Mouse (Mus musculus) liver, embryonic 12.5 days (tissue): Measurements from ENCODE around the gene Gm28551. TPM values are rescaled to one million over a fixed set of nuclear protein-coding genes. Genes with fewer than 3 reads are reported as not detected.
A peak's percentile ranks its signal among the peaks of the same experiment; 100 is the strongest.

Experiments
- ATAC-seq: fragments of 200-750 bp; cut with Nextera tagmentation; 2 replicates; pipeline ENCODE4 v1.8.0; 2017; ENCODE audit warnings: moderate number of reproducible peaks, mild to moderate bottlenecking, moderate library complexity
- H3K27ac ChIP-seq: fragments of 300-500 bp; sonication (generic); 2 replicates; pipeline ENCODE4 v1.5.1; 2016; ENCODE audit warnings: mild to moderate bottlenecking
- H3K27me3 ChIP-seq: fragments of 300-500 bp; sonication (generic); replicated peaks from 2 replicates; pipeline ENCODE4 v1.6.1; 2016; ENCODE audit warnings: mild to moderate bottlenecking, moderate library complexity
- H3K36me3 ChIP-seq: fragments of 300-500 bp; sonication (generic); 2 replicates; pipeline ENCODE4 v1.6.1; 2016; ENCODE audit warnings: mild to moderate bottlenecking, moderate library complexity
- H3K4me1 ChIP-seq: fragments of 300-500 bp; sonication (generic); 2 replicates; pipeline ENCODE4 v1.6.1; 2016
- H3K4me2 ChIP-seq: fragments of 300-500 bp; sonication (generic); 2 replicates; pipeline ENCODE4 v1.6.1; 2016; ENCODE audit warnings: mild to moderate bottlenecking, moderate library complexity
- H3K4me3 ChIP-seq: fragments of 300-500 bp; sonication (generic); 2 replicates; pipeline ENCODE4 v1.5.1; 2016; ENCODE audit warnings: mild to moderate bottlenecking, moderate library complexity
- H3K9ac ChIP-seq: fragments of 300-500 bp; sonication (generic); 2 replicates; pipeline ENCODE4 v1.6.1; 2016; ENCODE audit warnings: mild to moderate bottlenecking, moderate library complexity
- H3K9me3 ChIP-seq: fragments of 300-500 bp; sonication (generic); replicated peaks from 2 replicates; pipeline ENCODE4 v1.6.1; 2016; ENCODE audit warnings: mild to moderate bottlenecking, moderate library complexity
- WGBS: fragments of 180-500 bp; shearing (Covaris S2); methylation state at CpG from one replicate; pipeline ENCODE4 v1.1.7; 2016; ENCODE audit not compliant: insufficient replicate concordance; 5-methylcytosine and 5-hydroxymethylcytosine counted together
- polyA plus RNA-seq: library from polyadenylated mRNA; unstranded; fragments of >200 nt; fragmentation: Nextera tagmentation; extraction: Ambion mirVana; gene quantifications from 2 replicates; pipeline ENCODE4 v1.2.1, GENCODE M21; 2016

Gm28551 gene
- polyA plus RNA-seq, 1 experiment from 2014 or later: 0.33 TPM

DNA sequence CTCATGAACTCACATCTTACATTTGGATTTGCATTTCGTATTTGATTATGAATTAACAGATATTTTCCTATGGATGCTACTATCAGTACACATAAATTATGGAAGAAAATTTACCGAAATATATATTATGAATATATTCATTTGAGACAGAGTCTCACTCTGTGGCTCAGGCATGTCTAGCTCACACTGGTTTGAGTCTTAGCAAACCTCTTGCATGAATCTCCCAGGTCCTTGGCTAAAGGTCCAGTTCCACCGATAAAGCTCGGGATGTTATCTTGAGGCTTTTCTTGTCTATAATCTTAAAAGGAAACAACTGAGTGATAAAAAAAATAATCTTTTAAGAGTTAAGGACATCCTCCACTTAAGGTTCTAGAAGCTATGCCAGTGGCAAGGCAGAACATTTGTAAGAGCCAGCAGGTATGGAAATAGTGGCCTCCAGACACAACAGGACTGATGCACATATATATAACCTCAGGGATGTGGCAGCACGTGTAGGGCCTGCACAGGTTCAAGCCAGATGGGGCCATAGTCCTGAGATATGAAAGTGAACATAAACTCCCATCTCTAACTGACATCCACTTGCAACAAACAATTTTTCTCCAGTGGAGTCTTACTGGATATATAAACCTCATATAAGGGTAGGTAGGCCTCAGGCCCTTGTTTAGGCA is 27.5 kb downstream of the Gm28551 start:
- peaks cover 18% of the 10 kb centered on the region for H3K4me1 ChIP-seq
- 83% methylated on average over 5 of the region's 5 CpGs for WGBS
- no peak for ATAC-seq

DNA sequence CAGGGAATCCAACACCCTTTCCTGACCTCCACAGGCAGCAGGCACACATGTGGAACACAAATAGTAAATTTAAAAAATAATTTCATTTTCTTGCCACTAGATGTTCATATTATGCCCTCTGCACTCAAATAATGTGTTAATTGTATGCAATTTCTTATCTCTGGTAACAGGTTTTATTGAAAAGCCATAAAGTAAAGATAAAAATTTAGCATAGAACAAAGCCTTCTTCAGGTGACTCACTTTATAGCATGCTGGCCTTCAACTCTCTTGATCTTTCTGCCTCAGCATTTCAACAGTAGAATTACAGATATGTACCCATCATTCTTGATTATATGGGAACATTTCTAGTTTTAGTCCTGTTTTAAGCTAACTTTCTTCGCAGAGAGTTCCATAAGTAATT is 28.2 kb downstream of the Gm28551 start:
- WGBS: 91% methylated on average over 1 of the region's 1 CpGs

More for the DNA sequence above, 27.5 kb downstream of the Gm28551 start:
- Histone ChIP-seq H3K36me3 (peaks cover 33% of the 10 kb centered on the region), H3K9me3 (no peaks in the 10 kb centered on the region), H3K4me2 (no peak overlapping the region), H3K27ac (no peak overlapping the region), H3K27me3 (no peaks in the 10 kb centered on the region), H3K4me3 (no peak overlapping the region), H3K9ac (no peak overlapping the region)

DNA sequence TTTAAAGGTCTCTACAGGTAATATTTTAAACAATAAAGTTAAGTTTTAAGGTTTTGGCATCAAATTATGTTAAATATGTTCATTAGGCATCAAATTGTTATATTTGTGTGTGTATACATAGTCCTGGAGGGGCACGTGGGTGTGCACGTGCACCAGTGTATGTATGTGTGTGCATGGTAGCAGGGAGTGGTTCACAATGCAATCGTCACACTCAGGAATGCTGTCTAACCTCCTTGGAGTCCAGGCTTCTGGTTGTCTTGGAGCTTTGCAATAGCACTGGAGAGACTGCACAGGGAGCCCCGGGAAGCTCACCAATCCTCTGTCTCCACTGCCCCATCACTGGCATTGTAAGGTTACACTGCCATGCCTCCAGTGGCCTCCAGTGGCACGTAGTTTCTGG is 29.2 kb downstream of the Gm28551 start:
- H3K27me3 ChIP-seq: no peaks in the 10 kb centered on the region
- no peak overlapping the region for H3K4me3 ChIP-seq
- WGBS: 85% methylated on average over 5 of the region's 5 CpGs
- no peak for ATAC-seq
- H3K4me1 ChIP-seq: peaks cover 18% of the 10 kb centered on the region
- no peak overlapping the region for H3K27ac ChIP-seq
- no peak overlapping the region for H3K4me2 ChIP-seq
- H3K9ac ChIP-seq: no peak overlapping the region
- no peaks in the 10 kb centered on the region for H3K9me3 ChIP-seq
- peaks cover 38% of the 10 kb centered on the region for H3K36me3 ChIP-seq

More for the DNA sequence above, 28.2 kb downstream of the Gm28551 start:
- H3K4me1 ChIP-seq: peaks cover 18% of the 10 kb centered on the region
- H3K9me3 ChIP-seq: no peaks in the 10 kb centered on the region
- no peaks in the 10 kb centered on the region for H3K27me3 ChIP-seq
- no peak overlapping the region for H3K4me3 ChIP-seq
- no peak overlapping the region for H3K27ac ChIP-seq
- no peak overlapping the region for H3K4me2 ChIP-seq
- H3K9ac ChIP-seq: no peak overlapping the region
- no peak for ATAC-seq
- H3K36me3 ChIP-seq: peaks cover 34% of the 10 kb centered on the region

DNA sequence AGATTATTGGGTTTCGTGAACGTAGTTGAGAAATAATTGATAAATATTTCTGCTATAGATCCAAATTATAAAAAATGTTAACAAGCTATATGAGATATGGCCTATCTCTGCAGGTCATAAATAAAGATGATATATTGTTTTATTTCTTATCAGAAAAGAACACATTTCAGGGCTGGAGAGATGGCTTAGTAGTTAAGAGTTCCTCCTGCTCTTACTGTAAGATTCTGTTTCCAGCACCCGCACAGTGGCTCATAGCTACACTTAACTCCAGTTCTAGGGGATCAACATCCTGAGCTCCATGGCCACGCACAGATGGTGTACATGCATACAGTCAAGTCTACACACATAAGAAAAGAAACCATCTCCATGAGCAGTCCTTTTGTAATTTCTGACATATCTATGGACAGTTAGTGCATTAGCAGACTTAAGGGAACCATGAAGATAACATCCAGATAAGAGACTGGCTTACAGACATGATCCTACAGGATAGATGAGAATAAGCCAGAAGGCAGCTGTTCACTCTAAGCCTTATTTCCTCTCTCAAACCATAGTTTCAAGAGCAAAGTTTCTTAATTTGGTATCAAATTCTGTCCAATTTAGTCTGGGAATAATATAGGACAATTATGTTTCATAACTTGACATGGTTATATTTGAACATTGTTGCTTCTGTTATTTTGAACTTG is 30.7 kb downstream of the Gm28551 start:
- no peaks in the 10 kb centered on the region for H3K9me3 ChIP-seq
- peak; percentile 60; the same call in 1 of the 2 replicates for ATAC-seq
- H3K36me3 ChIP-seq: peaks cover 50% of the 10 kb centered on the region
- H3K27me3 ChIP-seq: no peaks in the 10 kb centered on the region
- H3K9ac ChIP-seq: no peak overlapping the region
- H3K4me3 ChIP-seq: no peak overlapping the region
- peaks cover 18% of the 10 kb centered on the region for H3K4me1 ChIP-seq
- no peak overlapping the region for H3K4me2 ChIP-seq
- no peak overlapping the region for H3K27ac ChIP-seq
- 83% methylated on average over 4 of the region's 4 CpGs for WGBS

DNA sequence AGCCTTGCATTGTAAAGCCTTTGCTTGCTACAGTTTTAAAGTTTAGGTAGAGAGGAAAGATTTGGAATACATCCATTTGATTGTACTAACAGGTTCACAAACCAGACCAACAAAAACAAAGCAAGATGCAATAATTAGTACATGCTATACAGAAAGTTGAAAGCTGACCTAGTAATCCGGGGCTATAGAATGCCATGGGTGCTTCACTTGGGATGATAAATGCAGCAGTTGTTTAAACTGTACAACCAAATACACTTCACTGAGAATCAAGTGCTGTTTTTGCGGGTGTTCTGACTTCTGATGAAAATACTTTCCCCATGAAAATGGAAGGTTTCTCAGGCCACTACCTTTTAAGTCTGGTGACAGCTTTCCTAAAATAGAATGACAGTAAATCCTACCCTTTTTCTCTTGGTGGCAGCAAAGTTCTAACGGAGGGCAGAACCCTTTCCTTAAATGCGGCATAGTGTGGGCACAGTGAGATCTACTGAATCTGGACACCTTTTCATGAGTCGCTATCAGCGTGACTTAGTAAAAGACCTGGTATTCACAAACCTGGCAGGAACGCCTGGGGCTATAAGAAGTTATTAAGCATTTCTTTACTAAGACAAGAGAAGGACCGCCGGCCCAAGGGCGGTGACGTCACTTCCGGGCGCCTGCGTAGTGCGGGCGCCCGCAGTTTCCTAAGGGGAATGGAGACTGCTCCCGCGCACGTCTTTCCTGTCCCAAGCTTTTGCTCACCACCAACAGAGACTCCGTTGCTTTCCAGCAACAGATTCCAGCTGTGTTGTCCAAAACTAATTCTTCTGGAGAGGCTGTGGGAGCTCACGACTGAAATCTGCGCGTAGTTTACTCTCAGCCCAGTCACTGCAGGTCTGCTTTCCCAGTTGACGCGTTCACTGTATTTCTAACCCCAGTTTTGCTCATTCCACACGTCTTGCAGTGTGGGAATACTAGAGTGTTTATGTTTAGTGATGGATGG is 39.2 kb downstream of the Gm28551 start, which contains the start of gene Osgepl1:
Gene Osgepl1, plus strand, starts transcription at position 636 of the 979 bp plus-strand sequence.
- peak; percentile 97 for ATAC-seq
- WGBS: 4% methylated on average over 27 of the region's 27 CpGs
- Histone ChIP-seq H3K4me2 (peak within 1 kb of the TSS; percentile 72), H3K4me3 (peak within 1 kb of the TSS; percentile 78), H3K36me3 (peaks cover 47% of the 10 kb centered on the region), H3K4me1 (peaks cover 9% of the 10 kb centered on the region; the same call in 1 of the 2 replicates), H3K9ac (peak within 1 kb of the TSS; percentile 83), H3K27me3 (no peaks in the 10 kb centered on the region), H3K9me3 (no peaks in the 10 kb centered on the region), H3K27ac (peak within 1 kb of the TSS; percentile 85)

DNA sequence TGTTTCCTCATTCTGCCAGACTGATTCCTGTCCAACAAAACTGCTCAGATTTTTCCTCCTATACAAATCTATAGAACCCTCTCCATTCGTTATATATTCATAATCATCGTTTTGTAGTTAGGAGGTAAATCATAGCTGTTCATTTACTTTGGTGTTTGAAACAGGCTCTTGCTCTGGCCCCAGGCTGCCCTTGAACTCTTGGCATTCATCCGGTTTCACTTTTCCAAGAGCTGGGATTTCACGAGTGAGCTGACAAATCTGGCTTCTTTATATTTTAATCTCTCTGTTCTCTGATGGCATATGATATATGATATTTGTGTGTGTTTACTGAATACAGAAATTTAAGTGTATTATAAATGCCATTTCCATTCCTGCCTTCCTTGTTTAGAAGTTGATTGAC is 52.0 kb downstream of the Gm28551 start:
- Histone ChIP-seq H3K27me3 (no peaks in the 10 kb centered on the region), H3K4me1 (peaks cover 22% of the 10 kb centered on the region), H3K9me3 (no peaks in the 10 kb centered on the region), H3K27ac (no peak overlapping the region), H3K9ac (no peak overlapping the region), H3K36me3 (peaks cover 44% of the 10 kb centered on the region), H3K4me2 (no peak overlapping the region), H3K4me3 (no peak overlapping the region)
- no peak for ATAC-seq
- WGBS: 87% methylated on average over 4 of the region's 4 CpGs

DNA sequence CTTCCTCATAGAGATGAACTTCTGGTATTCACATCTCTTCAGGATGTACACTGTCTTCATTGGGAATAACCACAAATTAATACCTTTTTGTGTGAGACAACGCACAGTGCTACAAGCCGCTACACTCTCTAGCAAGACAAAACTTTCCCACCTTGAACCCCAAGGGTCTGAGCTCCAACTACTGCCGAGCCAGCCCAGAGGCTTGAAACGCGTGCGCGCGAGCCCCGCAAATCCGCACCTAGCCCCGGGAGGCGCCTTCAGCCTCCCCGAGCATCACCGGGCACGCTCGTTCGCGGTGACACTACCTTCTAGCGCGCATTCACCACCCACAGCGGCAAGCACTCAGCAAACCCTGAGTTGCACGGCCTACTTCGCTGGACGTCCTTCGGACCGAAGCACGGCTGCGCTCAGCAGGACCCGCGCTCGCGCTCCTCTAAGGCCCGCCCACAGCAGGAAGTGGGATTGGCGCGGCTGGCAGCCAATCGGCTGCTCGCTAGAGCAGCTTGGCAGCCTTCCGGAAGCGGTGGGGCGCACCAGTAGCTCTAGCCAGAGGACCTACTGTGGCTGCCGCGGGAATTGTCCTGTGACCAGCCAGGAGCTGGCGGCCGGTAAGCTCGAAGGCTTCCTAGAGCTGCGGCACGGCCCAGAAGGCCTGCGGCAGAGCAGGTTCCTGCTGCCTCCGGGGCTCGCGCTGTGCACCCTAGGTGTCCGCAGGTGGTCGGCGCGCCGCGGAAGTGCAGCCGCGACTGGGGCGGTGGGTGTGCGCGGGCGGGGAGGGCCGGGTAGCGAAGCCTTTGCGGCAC is 55.7 kb downstream of the Gm28551 start, which contains the start of the genes Pms1, Ormdl1 and Gm28778:
Gene Pms1, minus strand, starts transcription at position 438 of the 803 bp plus-strand sequence.
Gene Ormdl1, plus strand, starts transcription at position 515 of the 803 bp plus-strand sequence.
Gene Gm28778, plus strand, starts transcription at position 531 of the 803 bp plus-strand sequence.
- under 1% methylated on average over 63 of the region's 66 CpGs for WGBS
- no peaks in the 10 kb centered on the region for H3K27me3 ChIP-seq
- peak; percentile 100 for ATAC-seq
- H3K36me3 ChIP-seq: peaks cover 26% of the 10 kb centered on the region
- peak within 1 kb of the TSS; percentile 92 for H3K4me3 ChIP-seq
- H3K9ac ChIP-seq: peak within 1 kb of the TSS; percentile 91
- H3K4me1 ChIP-seq: peaks cover 22% of the 10 kb centered on the region
- peak within 1 kb of the TSS; percentile 82 for H3K4me2 ChIP-seq
- peak within 1 kb of the TSS; percentile 94 for H3K27ac ChIP-seq
- no peaks in the 10 kb centered on the region for H3K9me3 ChIP-seq

DNA sequence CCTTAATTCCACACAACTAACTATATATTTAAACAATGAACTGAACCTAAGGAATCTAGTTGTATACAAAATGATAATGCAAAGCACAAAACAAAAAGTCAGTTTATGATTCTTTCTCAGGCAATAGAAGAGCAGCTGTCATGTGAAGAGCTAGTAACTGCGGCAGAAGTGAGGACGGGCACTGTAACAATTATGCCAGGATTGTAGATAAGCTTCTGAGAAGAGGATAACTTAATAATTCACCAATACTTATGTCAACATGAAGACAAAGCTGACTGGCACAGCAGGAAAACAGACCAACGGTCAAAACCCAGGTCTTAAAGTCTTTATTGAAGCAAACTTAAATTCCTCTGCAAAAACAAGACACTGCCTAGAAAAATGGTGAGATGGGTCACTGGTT is 61.3 kb downstream of the Gm28551 start:
- H3K36me3 ChIP-seq: peaks cover 13% of the 10 kb centered on the region
- H3K4me2 ChIP-seq: no peak overlapping the region
- H3K9me3 ChIP-seq: no peaks in the 10 kb centered on the region
- no peak for ATAC-seq
- no peak overlapping the region for H3K27ac ChIP-seq
- H3K4me1 ChIP-seq: peaks cover 7% of the 10 kb centered on the region
- no peak overlapping the region for H3K4me3 ChIP-seq
- no peak overlapping the region for H3K9ac ChIP-seq
- no peaks in the 10 kb centered on the region for H3K27me3 ChIP-seq
- 78% methylated on average over 3 of the region's 3 CpGs for WGBS

Other genes starting within 250 kb of the Gm28551 start
- gene 1700019A02Rik, start 165.0 kb downstream of the Gm28551 start, polyA plus RNA-seq: not detected in 2 replicates
- 14.9 and 15.2 TPM in 2 replicates for gene Pms1, start 55.6 kb downstream of the Gm28551 start, polyA plus RNA-seq
- 31.8 and 33.0 TPM in 2 replicates for gene Ormdl1, start 55.6 kb downstream of the Gm28551 start, polyA plus RNA-seq
- not detected in 2 replicates for gene Gm28778, start 55.6 kb downstream of the Gm28551 start, polyA plus RNA-seq
- 25.6 and 26.1 TPM in 2 replicates for gene Osgepl1, start 39.0 kb downstream of the Gm28551 start, polyA plus RNA-seq
- gene Asdurf, start within 50 bp of the Gm28551 start, polyA plus RNA-seq: not detected in 2 replicates
- 68.4 and 69.0 TPM in 2 replicates for gene Asnsd1, start 85 bp upstream of the Gm28551 start, polyA plus RNA-seq